Mouse (Mus musculus): Measurements from ENCODE around the gene Epsti1.

- TF ChIP-seq CTCF (IDR thresholded peaks at IDR 0.05; ENCODE audit: extremely low read depth, insufficient read depth, low read length): no peak
- no peak for TF ChIP-seq POLR2A (IDR thresholded peaks at IDR 0.05; ENCODE audit: extremely low read depth, insufficient read depth, low read length)
Measured at GRCm38 (mm10) chr14:78038876-78039275, 134.8 kb downstream of the Epsti1 start.
